Mouse (Mus musculus): ENCODE results near the gene Scn1b.

The Scn1b gene

DNA sequence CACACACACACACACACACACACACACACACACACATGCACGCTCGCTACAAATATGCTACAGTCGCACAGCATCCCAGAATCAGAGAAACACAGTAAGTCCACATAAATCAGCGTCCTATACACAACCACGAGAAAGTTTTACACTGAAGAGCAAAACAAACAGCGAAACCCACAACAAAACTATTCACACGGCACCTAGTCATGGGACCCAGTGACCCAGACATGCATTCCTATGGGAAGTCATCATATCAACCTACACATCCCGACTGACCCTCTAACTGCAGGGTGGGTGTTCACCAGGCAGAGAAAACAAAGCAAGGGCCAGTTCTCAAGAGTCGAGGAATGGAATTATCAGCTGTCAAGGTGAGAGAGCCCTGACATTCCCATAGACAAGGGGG, 22.5 kb upstream of the Scn1b start:
- DNase-seq = no peak

- DNase-seq = peak; percentile 79
Measured at GRCm38 (mm10) chr7:31148756-31149155, 22.0 kb upstream of the Scn1b start.

DNA sequence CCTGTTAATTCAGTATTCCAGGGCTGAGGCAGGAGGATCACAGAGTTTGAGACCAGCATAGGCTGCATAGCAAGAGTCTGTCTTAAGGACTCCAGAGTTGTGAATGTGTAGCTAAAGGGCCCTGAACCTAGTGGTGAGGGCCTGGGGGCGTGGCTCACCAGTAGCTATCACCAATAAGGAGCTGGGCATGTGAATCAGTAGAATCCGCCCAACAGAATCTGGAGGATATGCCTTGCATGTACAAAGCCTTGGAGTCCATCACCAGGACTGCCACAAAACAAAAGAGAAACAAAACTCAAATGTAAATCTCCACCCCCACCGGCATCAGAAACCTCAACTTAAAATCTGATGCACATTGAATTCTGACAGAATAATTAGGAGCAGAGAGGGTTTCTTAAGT, 21.3 kb upstream of the Scn1b start:
- DNase-seq = no peak

- DNase-seq = peak; percentile 61 to 79
Measured at GRCm38 (mm10) chr7:31145596-31146160, 18.9 kb upstream of the Scn1b start.

DNA sequence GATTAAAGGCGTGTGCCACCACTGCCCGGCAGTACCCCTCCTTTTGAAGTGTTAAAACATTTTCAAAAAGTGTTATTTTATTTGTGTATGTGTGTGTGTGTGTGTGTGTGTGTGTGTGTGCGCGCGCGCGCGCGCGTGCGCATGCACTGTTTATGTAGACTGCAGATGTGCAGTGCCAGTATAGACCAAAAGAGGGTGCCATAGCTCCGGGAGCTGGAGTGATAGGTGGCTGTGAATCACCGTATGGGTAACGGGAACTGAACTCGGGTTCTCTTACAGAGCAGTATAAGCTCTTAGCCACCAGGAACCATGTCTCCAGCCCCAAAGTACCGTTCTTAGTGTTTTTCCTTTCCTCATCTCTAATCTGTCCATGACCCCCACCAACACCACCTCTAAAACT, 18.1 kb upstream of the Scn1b start:
- no peak for DNase-seq

- no peak for DNase-seq
Measured at GRCm38 (mm10) chr7:31140941-31141340, 14.1 kb upstream of the Scn1b start.

GRCm38 (mm10) chr7:31140302-31140701, 13.5 kb upstream of the Scn1b start:
- no peak for DNase-seq

- DNase-seq = peak; percentile 59 to 65
Measured at GRCm38 (mm10) chr7:31139765-31140164, 13.0 kb upstream of the Scn1b start.

DNA sequence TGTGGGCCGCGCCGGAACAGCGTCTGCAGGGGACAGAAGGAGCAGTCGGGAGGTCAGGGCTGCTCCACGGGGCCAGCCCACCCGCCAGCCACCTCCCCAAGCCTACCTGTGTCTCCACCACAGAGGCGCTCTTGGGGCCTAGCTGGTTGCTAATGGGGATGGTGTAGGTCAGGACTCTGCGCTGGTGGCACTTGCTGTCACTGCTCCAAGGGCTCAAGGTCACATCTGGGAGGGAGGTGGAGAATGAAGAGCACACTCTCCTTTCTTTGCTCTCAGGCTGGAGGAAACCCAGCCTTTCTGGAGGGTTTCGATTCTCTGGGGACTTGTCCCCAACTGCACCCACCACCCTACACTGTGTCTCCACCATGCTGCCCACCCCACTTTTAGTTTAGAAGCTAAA, 8.9 kb upstream of the Scn1b start:
- no peak for DNase-seq

- no peak for DNase-seq
Measured at GRCm38 (mm10) chr7:31131866-31132265, 5.1 kb upstream of the Scn1b start.

- DNase-seq = peak; percentile 32 to 55
Measured at GRCm38 (mm10) chr7:31130841-31131240, 4.0 kb upstream of the Scn1b start.

- DNase-seq = no peak
Measured at GRCm38 (mm10) chr7:31130197-31130596, 3.4 kb upstream of the Scn1b start.

- DNase-seq = no peak
Measured at GRCm38 (mm10) chr7:31128157-31128705, 1.4 kb upstream of the Scn1b start.

GRCm38 (mm10) chr7:31126211-31126751, 522 bp downstream of the Scn1b start:
- DNase-seq = peak in 1 of 2 experiments; percentile 30

GRCm38 (mm10) chr7:31125116-31125515, 1.7 kb downstream of the Scn1b start:
- DNase-seq = no peak

GRCm38 (mm10) chr7:31124381-31124780, 2.4 kb downstream of the Scn1b start:
- no peak for DNase-seq

DNA sequence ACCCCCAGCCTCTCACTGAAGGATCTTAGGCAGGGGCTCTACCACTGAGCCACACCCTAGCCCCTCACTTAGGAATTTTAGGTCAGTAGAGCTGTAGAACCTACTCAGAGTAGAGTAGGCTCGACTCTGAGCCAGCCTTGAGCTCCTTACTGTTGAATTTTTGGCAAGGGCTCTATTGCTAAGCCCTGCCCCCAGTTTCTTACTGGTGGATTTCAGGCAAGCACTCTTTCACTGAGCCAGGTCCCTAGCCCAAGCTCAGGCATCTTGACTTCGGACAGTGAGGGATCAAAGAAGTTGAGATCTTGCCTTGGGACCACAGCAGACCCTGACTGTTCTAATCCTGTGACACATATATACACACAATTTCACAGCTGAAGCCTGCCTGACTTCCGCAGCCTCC, 3.1 kb downstream of the Scn1b start:
- DNase-seq = no peak

- no peak for DNase-seq
Measured at GRCm38 (mm10) chr7:31122641-31123631, 3.9 kb downstream of the Scn1b start.

DNA sequence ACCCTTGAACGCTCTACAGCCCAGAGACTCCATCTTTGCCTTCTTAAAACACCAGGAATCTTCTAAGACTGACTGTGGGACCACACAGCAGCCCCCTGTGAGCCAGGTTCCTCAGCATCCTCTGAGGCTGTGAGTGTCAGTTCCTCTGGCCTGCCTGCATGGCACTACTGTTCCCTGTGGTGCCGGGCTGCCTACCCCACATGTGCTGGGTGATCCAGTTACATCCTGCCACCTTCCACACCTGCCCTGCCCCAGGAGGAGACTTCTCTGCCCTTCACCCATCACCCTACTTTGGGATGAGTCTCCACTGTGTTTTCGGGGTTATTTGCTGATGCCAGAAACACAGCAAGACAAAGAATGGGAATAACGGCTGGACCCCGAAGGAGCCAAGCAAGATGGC, 7.2 kb downstream of the Scn1b start:
- no peak for DNase-seq

- DNase-seq = no peak
Measured at GRCm38 (mm10) chr7:31118486-31118885, 8.3 kb downstream of the Scn1b start.

DNA sequence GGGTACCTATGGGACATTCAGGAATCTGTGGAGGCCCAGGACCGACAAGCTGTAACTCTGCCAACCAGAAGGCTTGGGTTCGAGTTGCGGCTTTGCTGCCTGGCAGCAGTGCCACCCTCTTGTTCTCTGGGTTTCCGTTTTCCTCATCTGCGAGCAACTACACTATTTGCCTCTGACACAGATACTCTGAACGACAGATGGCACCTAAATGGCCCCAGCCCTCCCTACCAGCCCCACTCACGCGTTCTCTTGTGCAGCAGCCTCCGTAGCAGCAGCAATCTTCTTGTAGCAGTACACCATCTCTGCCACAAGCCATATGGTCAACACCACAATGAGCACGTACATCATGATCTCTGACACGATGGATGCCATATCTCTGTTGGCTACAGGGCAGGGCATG, 9.3 kb downstream of the Scn1b start:
- DNase-seq = no peak

DNA sequence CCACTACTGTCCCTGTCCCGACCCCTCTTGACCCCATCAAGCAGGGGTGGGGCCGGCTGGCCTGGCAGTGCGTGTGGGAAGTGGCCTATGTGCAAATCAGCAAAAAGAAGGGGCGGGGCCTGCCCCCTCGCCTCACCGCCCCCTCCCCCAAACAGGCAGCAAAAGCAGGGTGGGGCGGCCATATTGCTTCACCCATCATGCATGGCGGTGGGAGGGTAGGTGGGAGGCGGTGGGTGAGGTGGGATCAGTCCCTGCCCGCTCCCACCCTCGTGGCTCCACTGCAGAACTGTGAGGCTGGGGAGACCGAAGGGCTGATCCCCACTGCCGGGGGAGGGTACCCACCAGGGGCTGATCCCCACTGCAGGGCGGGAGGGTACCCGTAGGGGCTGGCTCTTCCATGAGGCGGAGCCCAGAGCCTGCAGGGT, 10.1 kb downstream of the Scn1b start:
- DNase-seq = no peak

GRCm38 (mm10) chr7:31115587-31116043, 11.2 kb downstream of the Scn1b start:
- DNase-seq = peak; percentile 83 to 84

Data from lung, adult 18-20 months (tissue).